Mouse (Mus musculus) kidney, adult 11 months (tissue): Measurements from ENCODE around the gene Chil4.

Experiments
- DNase-seq: peaks from one replicate; pipeline ENCODE4 v3.0.0; 2022

Chil4 gene

GRCm38 (mm10) chr3:106167464-106167863 is 51.8 kb downstream of the Chil4 start, which contains the start of gene Chil3:
Gene Chil3 (minus strand): TSS chr3:106167564.
- no peak for DNase-seq

GRCm38 (mm10) chr3:106154413-106154812 is 64.9 kb downstream of the Chil4 start:
- DNase-seq = no peak
